Mouse (Mus musculus): ENCODE data around the gene Wdr90.
"Not testable (repeated sequence)": the region's sequence is repeated elsewhere in the genome, so short reads cannot be mapped to it uniquely, and the experiment has no call there.

- TF ChIP-seq CTCF (IDR thresholded peaks at IDR 0.05; ENCODE audit: borderline replicate concordance, insufficient read depth, low read depth, low read length); POLR2A (IDR thresholded peaks at IDR 0.05; ENCODE audit: borderline replicate concordance, insufficient read depth, low read length): not testable (repeated sequence)
Observed at GRCm38 (mm10) chr17:25871566-25871965, 10.3 kb upstream of the Wdr90 start.
